ENCODE assay signal across 8 mouse cellular contexts in the genomic region with DNA sequence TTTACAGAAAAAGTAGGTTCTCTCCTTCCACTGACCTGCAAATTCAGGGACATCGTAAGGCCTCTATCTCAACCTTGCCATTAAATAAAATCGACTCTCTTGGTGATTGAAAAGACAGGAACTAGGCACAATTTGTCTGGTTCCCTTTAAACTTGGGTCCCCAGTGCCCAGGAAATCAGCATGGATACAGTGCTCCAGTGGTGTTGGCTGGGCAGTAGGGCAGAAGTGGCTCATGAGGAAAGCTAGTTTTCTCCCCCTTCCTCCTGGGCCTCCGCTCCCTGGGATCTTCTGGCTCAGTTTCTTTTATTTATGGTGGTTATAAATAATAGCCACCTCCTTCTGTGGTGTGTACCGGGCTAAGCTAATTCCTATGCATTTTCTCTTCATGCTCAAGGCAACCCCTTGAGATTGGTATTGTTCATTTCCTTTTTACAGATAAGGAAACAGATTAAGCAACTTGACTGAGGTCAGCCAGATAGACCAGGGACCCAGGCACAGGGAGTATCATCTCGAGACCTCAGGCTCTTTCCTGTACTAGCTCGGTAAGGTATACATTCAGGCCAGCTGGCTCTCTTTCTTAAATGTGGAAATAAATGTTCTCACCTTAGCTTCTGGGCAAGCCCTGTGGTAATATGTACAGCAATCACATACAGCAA. TPM values are rescaled to one million over a fixed set of nuclear protein-coding genes. Genes with fewer than 3 reads are reported as not detected.
DNase-seq lines count a peak whose midpoint lies in the region; ATAC-seq and TF ChIP-seq lines count a peak whose summit lies in the region.

TSS of gene Tmem253 (plus strand) at position 214 of the 656 bp plus-strand sequence.

- TF ChIP-seq EP300 in heart, postnatal 0 days (IDR thresholded peaks at IDR 0.05; ENCODE audit: low read depth): no peak

- H3K36me3 ChIP-seq in heart, embryonic 11.5 days (ENCODE audit: control insufficient read depth, insufficient read depth, low read length): no peaks in the 10 kb centered on the region
- peaks cover 28% of the 10 kb centered on the region for H3K36me3 ChIP-seq in G1E (replicated peaks)
- no peaks in the 10 kb centered on the region for H3K36me3 ChIP-seq in heart, postnatal 0 days (replicated peaks; ENCODE audit: control insufficient read depth, insufficient read depth, low read length)
- peaks cover 4% of the 10 kb centered on the region; the same call in 1 of the 2 replicates for H3K36me3 ChIP-seq in midbrain, embryonic 10.5 days

- H3K27ac ChIP-seq in heart, embryonic 11.5 days (ENCODE audit: low read depth, low read length): peak within 1 kb of the TSS; percentile 98
- H3K27ac ChIP-seq in heart, postnatal 0 days (ENCODE audit: low read depth): peak within 1 kb of the TSS; percentile 99
- peak within 1 kb of the TSS; percentile 100 for H3K27ac ChIP-seq in midbrain, embryonic 10.5 days (replicated peaks)

- H3K9ac ChIP-seq in heart, embryonic 11.5 days (ENCODE audit: low read depth, low read length): peak within 1 kb of the TSS; percentile 86
- peak within 1 kb of the TSS; percentile 97 for H3K9ac ChIP-seq in heart, postnatal 0 days (replicated peaks; ENCODE audit: low read depth, low read length)

- intact Hi-C loops in heart, postnatal 10 days (cut with DNase I): no loop called here

- no peak for TF ChIP-seq CTCF in G1E (IDR thresholded peaks at IDR 0.05; ENCODE audit: low read depth, low read length)
- no peak for TF ChIP-seq CTCF in heart, postnatal 0 days (IDR thresholded peaks at IDR 0.05; ENCODE audit: low read depth)

- peak within 1 kb of the TSS; percentile 75 for H3K4me3 ChIP-seq in heart, embryonic 11.5 days (ENCODE audit: low read depth, low read length)
- peak within 1 kb of the TSS; percentile 71 for H3K4me3 ChIP-seq in G1E (ENCODE audit: low read depth, low read length)
- peak within 1 kb of the TSS; percentile 86 for H3K4me3 ChIP-seq in heart, postnatal 0 days (ENCODE audit: low read depth, low read length)
- H3K4me3 ChIP-seq in midbrain, embryonic 10.5 days: peak within 1 kb of the TSS; percentile 85

- H3K4me2 ChIP-seq in heart, embryonic 11.5 days: peak within 1 kb of the TSS; percentile 85
- H3K4me2 ChIP-seq in heart, postnatal 0 days (ENCODE audit: low read depth, low read length): peak within 1 kb of the TSS; percentile 87

- no peak for DNase-seq in heart, postnatal 10 days
- no peak for DNase-seq in G1E (ENCODE audit: low spot score)
- DNase-seq in heart, postnatal 0 days (ENCODE audit: low spot score): peak; percentile 43
- no peak for DNase-seq in midbrain, embryonic 10.5 days (ENCODE audit: low spot score)
- no peak for DNase-seq in right cerebral cortex, postnatal 4 days
- DNase-seq in adrenal gland, adult 18-20 months (ENCODE audit: low spot score in 2 of 2): no peak
- DNase-seq in T-cell, adult 2 months (ENCODE audit: low spot score): no peak

- no peaks in the 10 kb centered on the region for H3K27me3 ChIP-seq in heart, embryonic 11.5 days (ENCODE audit: control insufficient read depth, insufficient read depth, low read length)
- no peaks in the 10 kb centered on the region for H3K27me3 ChIP-seq in G1E (ENCODE audit: insufficient read depth, low read length)
- no peaks in the 10 kb centered on the region for H3K27me3 ChIP-seq in heart, postnatal 0 days (ENCODE audit: control insufficient read depth, insufficient read depth, low read length)
- H3K27me3 ChIP-seq in midbrain, embryonic 10.5 days (ENCODE audit: low read depth, poor library complexity, severe bottlenecking): no peaks in the 10 kb centered on the region

- H3K4me1 ChIP-seq in heart, embryonic 11.5 days (ENCODE audit: control insufficient read depth, insufficient read depth, low read length): peaks cover 39% of the 10 kb centered on the region
- peaks cover 65% of the 10 kb centered on the region for H3K4me1 ChIP-seq in G1E (ENCODE audit: insufficient read depth, low read depth, low read length)
- peaks cover 31% of the 10 kb centered on the region for H3K4me1 ChIP-seq in heart, postnatal 0 days (ENCODE audit: control insufficient read depth, insufficient read depth)
- peaks cover 80% of the 10 kb centered on the region for H3K4me1 ChIP-seq in midbrain, embryonic 10.5 days

- no peaks in the 10 kb centered on the region for H3K9me3 ChIP-seq in heart, embryonic 11.5 days (replicated peaks; ENCODE audit: control insufficient read depth, low read length)
- no peaks in the 10 kb centered on the region for H3K9me3 ChIP-seq in G1E (replicated peaks)
- no peaks in the 10 kb centered on the region for H3K9me3 ChIP-seq in heart, postnatal 0 days (replicated peaks; ENCODE audit: control insufficient read depth, low read length)
- no peaks in the 10 kb centered on the region for H3K9me3 ChIP-seq in midbrain, embryonic 10.5 days (replicated peaks)

- ATAC-seq in heart, embryonic 11.5 days (replicated peaks; ENCODE audit: insufficient number of reproducible peaks, low FRiP score, low TSS enrichment): no peak
- ATAC-seq in G1E (ENCODE audit: extremely low read depth, insufficient number of reproducible peaks, low FRiP score, poor library complexity, severe bottlenecking): no peak
- no peak for ATAC-seq in heart, postnatal 0 days (ENCODE audit: insufficient read depth, low read depth)

- 30% methylated on average over 6 of the region's 6 CpGs for WGBS in heart, embryonic 11.5 days (ENCODE audit: insufficient replicate concordance)
- WGBS in heart, postnatal 0 days: 19% methylated on average over 6 of the region's 6 CpGs
- WGBS in midbrain, embryonic 10.5 days: 48% methylated on average over 6 of the region's 6 CpGs

RNA-seq across cellular contexts. Expression of gene Tmem253, which starts in this region (rescaled TPM):
- polyA plus RNA-seq in heart, embryonic 11.5 days (2014; fragmentation: Nextera tagmentation; extraction: Ambion mirVana): 0.48 and 1.0 TPM in 2 replicates
- total RNA-seq in heart, postnatal 10 days (2021): 1 to 10 TPM in 1 of 2 experiments, under 1 TPM in 1; 0.82 to 1.7 TPM
- total RNA-seq in G1E (2014; fragmentation: Nextera tagmentation) (0.58 and 2.5 TPM in 2 replicates), G1E (2017) (0.12 and 0.27 TPM in 2 replicates)
- polyA plus RNA-seq in G1E (2012): 0.19 and 0.29 TPM in 2 replicates
- total RNA-seq in heart, postnatal 0 days (2014; rRNA removed; ENCODE audit: low replicate concordance): 0.57 TPM in 1 of 2 replicates, not detected in the other
- polyA plus RNA-seq in heart, postnatal 0 days (2015; fragmentation: Nextera tagmentation; extraction: Ambion mirVana): 0.18 and 1.0 TPM in 2 replicates
- polyA plus RNA-seq in midbrain, embryonic 10.5 days (2016; fragmentation: Nextera tagmentation; extraction: Ambion mirVana): 0.67 and 1.2 TPM in 2 replicates
- total RNA-seq in adrenal gland, adult 18-20 months (2021): 1 to 10 TPM; 2.1 to 2.3 TPM
